In the genomic region with DNA sequence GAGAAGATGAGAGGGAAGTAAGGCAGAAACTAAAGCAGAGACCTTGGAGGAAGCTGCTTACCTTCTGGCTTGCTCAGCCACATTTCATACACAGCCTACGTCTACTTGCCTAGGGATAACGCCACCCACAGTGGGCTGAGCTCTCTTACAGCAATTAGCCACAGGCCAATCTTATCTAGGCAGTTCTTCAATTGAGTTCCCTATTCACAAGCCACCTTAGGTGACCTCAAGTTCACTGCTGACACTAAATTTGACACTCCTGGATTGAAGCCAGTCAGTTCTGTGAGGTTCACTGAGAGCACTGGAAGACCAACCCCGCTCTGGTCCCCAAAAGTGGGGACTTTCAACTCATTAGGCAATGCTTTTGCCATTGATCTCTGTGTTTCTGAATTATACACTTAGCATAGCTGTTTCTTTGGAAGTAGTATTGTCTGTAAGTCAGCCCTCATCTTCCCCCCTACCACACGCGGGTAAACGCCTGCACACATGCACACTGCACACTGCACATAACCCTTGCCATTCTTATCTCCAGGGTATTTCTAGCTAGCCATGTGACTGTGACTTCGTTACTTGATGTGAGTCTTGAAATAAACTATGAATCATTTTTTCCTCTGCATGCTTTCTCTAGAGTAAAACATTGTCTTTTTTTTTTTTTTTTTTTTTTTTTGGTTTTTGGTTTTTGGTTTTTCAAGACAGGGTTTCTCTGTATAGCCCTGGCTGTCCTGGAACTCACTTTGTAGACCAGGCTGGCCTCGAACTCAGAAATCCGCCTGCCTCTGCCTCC, we compare ENCODE assay signal across 29 mouse cellular contexts. TPM values are rescaled to one million over a fixed set of nuclear protein-coding genes. Genes with fewer than 3 reads are reported as not detected.
DNase-seq lines count a peak whose midpoint lies in the region; ATAC-seq and TF ChIP-seq lines count a peak whose summit lies in the region.
"Had no signal": no experiment of that assay in that cellular context is flagged by ENCODE, and none has a peak within 500 bp of the region (broad histone marks: within the 10 kb centered on the region; RNA-seq: fewer than 3 reads in every experiment).

No protein-coding gene starts in this region.

- H3K4me2 ChIP-seq in liver, embryonic 11.5 days: no peak overlapping the region
- H3K4me2 ChIP-seq: embryonic facial prominence, embryonic 15.5 days; forebrain, embryonic 15.5 days; hindbrain, embryonic 13.5 days had no signal

- H3K9ac ChIP-seq in liver, adult 2 months (ENCODE audit: low read depth, low read length): no peak overlapping the region
- no peak overlapping the region for H3K9ac ChIP-seq in liver, embryonic 11.5 days (ENCODE audit: low read depth, low read length)
- H3K9ac ChIP-seq: embryonic facial prominence, embryonic 15.5 days; forebrain, embryonic 15.5 days; hindbrain, embryonic 13.5 days had no signal

- WGBS in liver, adult 2 months: 81% methylated on average over 9 of the region's 9 CpGs
- WGBS in liver, embryonic 11.5 days: 89% methylated on average over 9 of the region's 9 CpGs
- 89% methylated on average over 9 of the region's 9 CpGs for WGBS in lung, adult 2 months

- TF ChIP-seq CTCF in liver, adult 2 months (IDR thresholded peaks at IDR 0.05; ENCODE audit: low read depth, low read length): no peak
- no peak for TF ChIP-seq CTCF in G1E (IDR thresholded peaks at IDR 0.05; ENCODE audit: low read depth, low read length)
- no peak for TF ChIP-seq CTCF in lung, adult 2 months (IDR thresholded peaks at IDR 0.05; ENCODE audit: insufficient read depth, low read length)

- H3K9me3 ChIP-seq in liver, embryonic 11.5 days (ENCODE audit: control insufficient read depth, low read length): no peaks in the 10 kb centered on the region
- H3K9me3 ChIP-seq in G1E (replicated peaks): no peaks in the 10 kb centered on the region
- H3K9me3 ChIP-seq: embryonic facial prominence, embryonic 15.5 days; forebrain, embryonic 10.5 days; forebrain, embryonic 15.5 days; hindbrain, embryonic 13.5 days had no signal

- no peaks in the 10 kb centered on the region for H3K27me3 ChIP-seq in liver, adult 2 months (ENCODE audit: control insufficient read depth, insufficient read depth, low read length)
- no peaks in the 10 kb centered on the region for H3K27me3 ChIP-seq in liver, embryonic 11.5 days (replicated peaks; ENCODE audit: control insufficient read depth, insufficient read depth, low read length)
- peaks cover 3% of the 10 kb centered on the region; the same call in 1 of the 2 replicates for H3K27me3 ChIP-seq in G1E (ENCODE audit: insufficient read depth, low read length)
- H3K27me3 ChIP-seq: embryonic facial prominence, embryonic 15.5 days; forebrain, embryonic 15.5 days; hindbrain, embryonic 13.5 days; Patski had no signal

- peak; percentile 62 for DNase-seq in liver, adult 2 months (ENCODE audit: extremely low read depth, low read depth, low spot score)
- no peak for DNase-seq in liver, embryonic 11.5 days (ENCODE audit: low spot score)
- DNase-seq in G1E (ENCODE audit: low spot score) (no peak), ZHBTc4 (ENCODE audit: low read depth, low spot score) (peak; percentile 32)
- DNase-seq in c-Kit-positive CD71-positive TER-119-positive erythroid progenitor cells, embryonic 14.5 days (ENCODE audit: low spot score): no peak
- no peak for DNase-seq in lung, adult 2 months
- DNase-seq: adrenal gland, adult 2 months; adrenal gland, postnatal 25 days; cerebellum, adult 11 months; cerebellum, adult 8-10 months; cerebellum, postnatal 14 days; embryo, embryonic 11 days; gastrocnemius, postnatal 14 days; heart, postnatal 14 days; kidney, adult 11 months had no signal

- no peak for TF ChIP-seq POLR2A in liver, adult 2 months (IDR thresholded peaks at IDR 0.05; ENCODE audit: extremely low read depth, insufficient read depth, low read length)
- TF ChIP-seq POLR2A in lung, adult 2 months (IDR thresholded peaks at IDR 0.05; ENCODE audit: borderline replicate concordance, extremely low read depth, low read depth, low read length): no peak

- no peaks in the 10 kb centered on the region for H3K79me2 ChIP-seq in liver, adult 2 months (ENCODE audit: control insufficient read depth, insufficient read depth, low read length)

- no peak for ATAC-seq in liver, embryonic 11.5 days (replicated peaks; ENCODE audit: low FRiP score)
- peak; percentile 22 for ATAC-seq in G1E (ENCODE audit: extremely low read depth, insufficient number of reproducible peaks, low FRiP score, poor library complexity, severe bottlenecking)
- ATAC-seq: forebrain, embryonic 15.5 days; hindbrain, postnatal 0 days; Patski had no signal

- no peak overlapping the region for H3K27ac ChIP-seq in liver, adult 2 months (replicated peaks; ENCODE audit: insufficient read depth, low read depth, low read length)
- no peak overlapping the region for H3K27ac ChIP-seq in liver, embryonic 11.5 days (ENCODE audit: low read depth, low read length)
- H3K27ac ChIP-seq: embryonic facial prominence, embryonic 15.5 days; forebrain, embryonic 10.5 days; forebrain, embryonic 15.5 days; hindbrain, embryonic 13.5 days; hindbrain, postnatal 0 days had no signal

- H3K4me3 ChIP-seq in liver, adult 2 months (ENCODE audit: insufficient read depth, low read depth, low read length): no peak overlapping the region
- H3K4me3 ChIP-seq in liver, embryonic 11.5 days (ENCODE audit: low read depth, low read length): no peak overlapping the region
- no peak overlapping the region for H3K4me3 ChIP-seq in G1E (ENCODE audit: low read depth, low read length)
- no peak overlapping the region for H3K4me3 ChIP-seq in lung, adult 2 months (replicated peaks; ENCODE audit: extremely low read depth, low read depth, low read length)
- H3K4me3 ChIP-seq: embryonic facial prominence, embryonic 15.5 days; erythroblast, embryonic 14.5 days; forebrain, embryonic 10.5 days; forebrain, embryonic 15.5 days; hindbrain, embryonic 13.5 days had no signal

- H3K4me1 ChIP-seq in liver, adult 2 months (ENCODE audit: control insufficient read depth, insufficient read depth, low read length): no peaks in the 10 kb centered on the region
- no peaks in the 10 kb centered on the region for H3K4me1 ChIP-seq in liver, embryonic 11.5 days (replicated peaks; ENCODE audit: control insufficient read depth, insufficient read depth, low read length)
- H3K4me1 ChIP-seq in G1E (ENCODE audit: insufficient read depth, low read depth, low read length): peaks cover 8% of the 10 kb centered on the region
- peaks cover 8% of the 10 kb centered on the region for H3K4me1 ChIP-seq in lung, adult 2 months (ENCODE audit: control insufficient read depth, insufficient read depth, low read length)

- H3K36me3 ChIP-seq in liver, adult 2 months (ENCODE audit: control insufficient read depth, insufficient read depth, low read length): no peaks in the 10 kb centered on the region
- no peaks in the 10 kb centered on the region for H3K36me3 ChIP-seq in liver, embryonic 11.5 days (ENCODE audit: control insufficient read depth, insufficient read depth, low read length)
- H3K36me3 ChIP-seq in G1E (replicated peaks): no peaks in the 10 kb centered on the region
- H3K36me3 ChIP-seq: embryonic facial prominence, embryonic 15.5 days; forebrain, embryonic 10.5 days; forebrain, embryonic 15.5 days; hindbrain, embryonic 13.5 days had no signal

RNA-seq across cellular contexts. Expression of a gene that starts 7.8 kb away (rescaled TPM):
- 9.2 and 10.7 TPM in 2 replicates for total RNA-seq in liver, adult 2 months (2014; rRNA removed)
- polyA plus RNA-seq in liver, adult 2 months (2012; rRNA removed): 3.0 and 3.4 TPM in 2 replicates
- polyA plus RNA-seq in liver, embryonic 11.5 days (2014; fragmentation: Nextera tagmentation; extraction: Ambion mirVana): 5.3 and 6.2 TPM in 2 replicates
- total RNA-seq in G1E (2014; fragmentation: Nextera tagmentation) (not detected in 2 replicates), G1E (2017) (0.11 and 0.12 TPM in 2 replicates)
- 0.01 TPM in 2 replicates for polyA plus RNA-seq in G1E (2012)
- 21.9 and 22.2 TPM in 2 replicates for polyA plus RNA-seq in lung, adult 2 months (2012; rRNA removed)
- total RNA-seq: common myeloid progenitor, adult 5-6 weeks; hematopoietic stem cell, adult 5-6 weeks had no signal
- polyA plus RNA-seq: erythroblast, embryonic 14.5 days had no signal

RNA-seq across cellular contexts. Expression of a gene that starts 8.5 kb away (rescaled TPM):
- total RNA-seq in liver, adult 2 months (2014; rRNA removed): 0.20 and 0.46 TPM in 2 replicates
- polyA plus RNA-seq in liver, adult 2 months (2012; rRNA removed): 0.11 and 0.45 TPM in 2 replicates
- polyA plus RNA-seq in liver, embryonic 11.5 days (2014; fragmentation: Nextera tagmentation; extraction: Ambion mirVana): 1.6 and 1.8 TPM in 2 replicates
- total RNA-seq in G1E (2014; fragmentation: Nextera tagmentation): not detected in 2 replicates
- 0.23 and 0.27 TPM in 2 replicates for total RNA-seq in G1E (2017)
- polyA plus RNA-seq in G1E (2012): not detected in 2 replicates
- polyA plus RNA-seq in lung, adult 2 months (2012; rRNA removed): 10.1 and 10.2 TPM in 2 replicates
- total RNA-seq: common myeloid progenitor, adult 5-6 weeks; hematopoietic stem cell, adult 5-6 weeks had no signal
- polyA plus RNA-seq: erythroblast, embryonic 14.5 days; Patski had no signal

RNA-seq across cellular contexts. Expression of a gene that starts 27.9 kb away (rescaled TPM):
- 56.3 and 66.7 TPM in 2 replicates for total RNA-seq in liver, adult 2 months (2014; rRNA removed)
- polyA plus RNA-seq in liver, adult 2 months (2012; rRNA removed): 74.3 and 146 TPM in 2 replicates
- polyA plus RNA-seq in liver, embryonic 11.5 days (2014; fragmentation: Nextera tagmentation; extraction: Ambion mirVana): 0.66 TPM in 1 of 2 replicates, not detected in the other
- total RNA-seq in G1E (2014; fragmentation: Nextera tagmentation) (not detected in 2 replicates), G1E (2017) (not detected in 2 replicates)
- not detected in 2 replicates for polyA plus RNA-seq in G1E (2012)
- 68.4 TPM in 1 of 2 replicates, not detected in the other for polyA plus RNA-seq in lung, adult 2 months (2012; rRNA removed)
- total RNA-seq: adrenal gland, adult 2 months; adrenal gland, postnatal 25 days; common myeloid progenitor, adult 5-6 weeks; heart, postnatal 14 days; hematopoietic stem cell, adult 5-6 weeks; hindbrain, postnatal 0 days had no signal
- polyA plus RNA-seq: adrenal gland, adult 2 months; C2C12; embryonic facial prominence, embryonic 11.5 days; erythroblast, embryonic 14.5 days; forebrain, embryonic 10.5 days; forebrain, embryonic 15.5 days; gonadal fat pad, adult 2 months; heart, embryonic 14.5 days; hindbrain, embryonic 13.5 days; hindbrain, postnatal 0 days; intestine, embryonic 14.5 days; Patski had no signal

Comparison
In these comparisons a context has a peak if more than half of its experiments do, and no peak if none do; other contexts are left out.
1. DNase-seq: peak in liver, adult 2 months (single experiment) and ZHBTc4 (single experiment); none in liver, embryonic 11.5 days (single experiment), G1E (single experiment), c-Kit-positive CD71-positive TER-119-positive erythroid progenitor cells, embryonic 14.5 days (single experiment) and lung, adult 2 months (single experiment).